Mouse (Mus musculus) thymus, postnatal 36 days (tissue): ENCODE measurements around the gene Tnr.

ENCODE experiments used
- DNase-seq, 2 experiments: peaks; one replicate each; pipeline ENCODE4 v3.0.0; 2022; ENCODE audit warnings: mixed read lengths in 2 of 2

The Tnr gene

DNA sequence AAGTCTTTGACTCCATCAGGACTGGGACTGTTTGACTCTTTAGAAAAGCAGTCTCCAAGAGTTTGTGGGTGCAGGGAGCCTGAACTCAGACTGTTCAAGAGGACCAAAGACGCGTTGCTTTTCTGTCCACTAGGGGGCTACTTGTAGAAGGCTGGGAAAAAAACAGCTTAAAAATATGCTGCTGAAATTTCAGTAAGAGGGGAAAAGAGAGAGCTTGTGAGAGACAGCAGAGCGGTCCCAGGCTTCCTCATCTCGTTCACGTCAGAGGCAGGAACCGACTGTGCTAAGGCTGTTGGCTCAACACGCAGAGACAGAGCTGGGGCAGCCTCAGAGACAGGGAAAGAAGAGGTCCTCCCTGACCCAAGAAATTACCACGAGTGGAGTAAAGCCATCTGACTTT lies at the start of gene Tnr:
Gene Tnr (plus strand): TSS at position 192 of the 400 bp plus-strand sequence.
- DNase-seq = no peak

- DNase-seq = no peak
Measured at GRCm38 (mm10) chr1:159489853-159490435, 33.6 kb upstream of the Tnr start.

GRCm38 (mm10) chr1:159492536-159492935 lies 31.0 kb upstream of the Tnr start:
- no peak for DNase-seq

GRCm38 (mm10) chr1:159493720-159494499 lies 29.7 kb upstream of the Tnr start:
- no peak for DNase-seq

DNA sequence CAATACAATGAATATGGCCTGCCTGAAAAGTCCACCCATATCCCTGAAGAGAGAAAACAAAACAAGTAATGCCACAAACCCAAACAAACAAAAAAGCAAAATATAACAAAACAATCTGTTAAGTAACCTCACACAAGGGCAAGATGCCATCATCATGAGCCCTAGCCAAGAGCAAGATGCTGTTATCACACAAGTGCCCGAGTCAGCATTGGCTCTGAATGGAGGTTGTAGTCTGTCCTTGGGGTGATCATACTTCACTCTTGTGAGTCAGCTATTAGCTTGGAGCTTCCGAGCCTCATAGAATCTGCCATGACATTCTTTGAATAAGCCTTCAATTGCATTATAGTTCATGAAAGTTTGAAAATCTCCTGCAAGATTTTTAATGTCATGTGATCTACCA lies 25.3 kb upstream of the Tnr start:
- DNase-seq = no peak

DNA sequence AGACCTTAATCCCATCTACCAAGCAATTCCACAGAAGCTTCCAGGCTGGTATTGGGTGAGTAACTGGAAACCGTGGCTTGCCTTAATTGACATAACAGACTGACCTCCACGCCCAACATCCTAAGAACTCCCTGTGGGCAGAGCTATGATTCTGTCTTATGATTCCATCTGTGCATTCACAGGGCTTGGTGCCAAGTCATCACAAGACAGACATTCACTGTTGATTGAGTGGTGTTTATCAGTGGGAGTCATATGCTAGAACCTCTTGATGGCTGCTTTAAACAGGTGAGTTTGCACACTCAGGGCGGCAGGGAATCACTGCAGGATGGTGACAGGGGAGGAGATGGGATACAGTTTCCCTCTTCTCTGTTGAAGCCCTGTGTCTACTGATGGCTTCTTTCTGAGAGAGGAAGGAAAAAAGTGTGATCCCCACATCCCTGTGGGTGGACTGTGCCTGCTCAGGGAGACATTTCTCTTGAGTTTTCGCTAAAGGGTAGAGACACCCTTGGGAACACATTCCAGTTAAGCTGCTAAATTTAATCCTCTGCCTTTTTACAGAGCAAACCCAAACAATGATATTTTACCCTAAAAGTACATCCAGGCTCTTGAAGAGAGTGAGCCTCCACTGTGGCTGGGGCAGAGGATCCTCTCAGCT lies 23.6 kb upstream of the Tnr start:
- DNase-seq = no peak

GRCm38 (mm10) chr1:159501911-159502310 lies 21.7 kb upstream of the Tnr start:
- no peak for DNase-seq

DNA sequence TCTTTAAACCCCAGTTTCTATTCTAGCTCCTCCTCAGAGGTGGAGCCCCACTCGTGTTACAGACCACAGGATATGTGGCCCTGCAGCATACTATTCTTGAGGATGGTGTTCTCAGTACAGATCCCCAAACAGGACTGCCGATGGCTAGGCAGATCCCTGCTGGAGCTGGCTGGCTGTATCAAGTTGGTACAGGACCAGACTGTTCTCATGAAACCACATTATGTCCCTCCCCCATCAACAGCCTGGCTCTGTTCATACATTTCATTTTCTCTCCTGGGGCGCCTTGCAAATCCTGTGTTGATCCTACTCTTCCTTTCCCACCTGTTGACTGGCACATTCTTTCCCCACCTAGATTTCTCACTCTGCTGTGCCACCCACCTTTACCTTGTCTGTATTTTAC lies 12.9 kb upstream of the Tnr start:
- DNase-seq = no peak

DNA sequence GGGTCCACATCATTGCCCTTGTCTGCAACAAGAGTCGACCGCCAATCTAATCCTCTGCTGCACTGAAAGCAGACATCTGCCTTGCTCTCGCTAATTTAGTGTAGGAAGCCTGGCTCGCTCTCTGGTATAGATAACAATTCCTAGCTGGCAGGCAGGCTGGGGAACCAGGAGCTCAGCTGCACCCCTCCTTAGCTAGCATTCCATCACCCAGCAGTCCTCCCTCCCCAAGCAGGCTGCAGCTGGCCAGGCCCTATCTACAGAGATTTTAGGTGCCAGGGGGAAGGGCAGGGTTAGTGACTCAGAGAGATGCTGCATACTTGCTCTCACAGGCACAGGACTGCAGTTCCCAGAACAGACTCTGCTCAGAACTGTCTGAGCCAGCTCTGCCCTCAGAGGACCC lies 5.9 kb upstream of the Tnr start:
- no peak for DNase-seq

DNA sequence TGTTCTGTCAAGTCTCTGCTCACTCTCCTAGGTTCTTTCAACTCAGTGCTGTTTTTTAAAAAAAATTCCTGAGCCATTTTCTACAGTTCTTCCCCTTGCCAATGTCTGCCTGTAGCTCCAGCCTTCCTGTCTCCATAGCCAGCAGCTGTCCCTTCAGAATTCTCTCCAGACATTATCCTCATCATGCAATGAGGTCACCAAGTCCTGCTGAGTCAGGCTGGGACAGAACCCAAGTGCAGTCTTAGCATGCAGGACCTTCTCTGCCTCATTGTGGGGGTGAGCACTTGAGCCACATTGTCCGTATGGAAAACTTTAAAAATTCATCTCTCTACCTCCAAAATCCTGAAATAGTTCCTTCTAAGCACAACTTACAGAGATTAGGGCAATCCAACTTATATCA lies 4.4 kb upstream of the Tnr start:
- DNase-seq = no peak

DNA sequence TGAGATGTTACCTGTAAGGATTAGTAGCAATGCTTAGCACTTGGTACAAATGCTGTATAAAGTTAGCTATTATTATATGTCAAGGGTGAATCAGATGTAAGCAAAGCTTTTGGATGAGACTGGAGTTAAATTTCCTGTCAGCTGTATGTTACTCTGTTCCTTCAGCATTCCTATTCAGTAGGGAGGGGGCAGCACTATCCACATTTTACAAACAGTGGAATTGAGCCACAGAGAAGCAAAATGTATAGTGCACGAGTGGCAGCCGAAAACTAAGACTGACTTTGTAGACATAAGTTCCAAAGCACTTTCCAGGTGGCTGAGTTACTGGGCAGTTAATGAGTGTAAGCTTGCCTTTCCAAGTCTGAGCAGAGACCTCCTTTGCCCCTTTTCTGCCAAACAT lies 500 bp upstream of the Tnr start:
- DNase-seq = no peak

- DNase-seq = peak; percentile 17 to 33
Measured at GRCm38 (mm10) chr1:159524051-159524549, 531 bp downstream of the Tnr start.

GRCm38 (mm10) chr1:159532841-159533569 lies 9.4 kb downstream of the Tnr start:
- no peak for DNase-seq

DNA sequence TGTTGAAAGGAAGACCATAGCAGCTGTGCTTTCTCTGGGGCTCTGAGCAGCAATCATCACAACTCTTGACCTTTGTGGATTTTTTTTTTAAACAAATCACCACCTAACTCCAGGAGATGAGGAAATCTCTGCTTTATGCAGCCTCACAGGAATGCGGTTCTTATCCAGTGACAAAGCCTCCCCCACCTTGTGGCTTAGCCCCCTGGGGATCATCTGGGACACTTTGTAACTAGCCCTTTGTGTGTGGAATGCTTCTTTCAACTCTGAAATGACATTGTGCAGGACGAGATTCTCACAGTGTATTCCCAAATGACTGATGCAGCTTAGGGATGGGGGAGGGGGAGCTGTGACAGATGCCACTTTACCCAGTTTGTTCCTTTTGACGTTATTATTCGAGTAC lies 12.0 kb downstream of the Tnr start:
- no peak for DNase-seq

GRCm38 (mm10) chr1:159537541-159537940 lies 14.0 kb downstream of the Tnr start:
- DNase-seq = no peak

GRCm38 (mm10) chr1:159538076-159538475 lies 14.5 kb downstream of the Tnr start:
- no peak for DNase-seq

DNA sequence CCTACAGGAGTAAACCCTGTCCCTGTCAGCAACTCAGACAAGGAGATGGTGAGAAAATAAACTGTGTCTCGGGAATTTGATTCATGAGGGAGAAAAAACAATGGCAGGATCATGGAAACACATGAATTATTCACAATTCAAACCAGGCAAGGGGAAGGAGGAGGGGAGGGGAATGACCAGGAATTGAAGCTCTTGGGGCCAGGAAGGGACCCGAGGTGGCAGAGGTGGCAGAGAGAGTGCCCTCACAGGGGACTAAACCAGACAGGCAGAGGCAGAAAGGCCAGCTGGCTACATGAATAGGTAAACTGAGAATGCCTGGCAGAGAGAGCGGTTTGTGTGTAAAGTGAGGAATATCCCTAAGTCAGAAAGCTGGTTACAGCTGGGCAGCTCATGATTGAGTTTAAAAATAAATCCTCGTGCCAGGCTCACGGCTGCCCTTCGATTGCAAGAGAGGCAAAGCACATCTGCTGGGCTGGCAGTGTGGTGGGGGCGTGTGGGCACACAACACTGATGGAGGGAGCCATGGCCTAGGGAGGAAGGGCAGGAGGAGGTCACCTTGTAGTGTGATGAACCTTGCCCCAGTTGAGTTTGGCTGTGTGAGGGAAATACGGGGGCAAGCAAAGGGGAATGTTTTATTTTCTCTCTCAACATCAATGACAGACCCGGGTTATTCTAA lies 22.0 kb downstream of the Tnr start:
- DNase-seq = no peak

DNA sequence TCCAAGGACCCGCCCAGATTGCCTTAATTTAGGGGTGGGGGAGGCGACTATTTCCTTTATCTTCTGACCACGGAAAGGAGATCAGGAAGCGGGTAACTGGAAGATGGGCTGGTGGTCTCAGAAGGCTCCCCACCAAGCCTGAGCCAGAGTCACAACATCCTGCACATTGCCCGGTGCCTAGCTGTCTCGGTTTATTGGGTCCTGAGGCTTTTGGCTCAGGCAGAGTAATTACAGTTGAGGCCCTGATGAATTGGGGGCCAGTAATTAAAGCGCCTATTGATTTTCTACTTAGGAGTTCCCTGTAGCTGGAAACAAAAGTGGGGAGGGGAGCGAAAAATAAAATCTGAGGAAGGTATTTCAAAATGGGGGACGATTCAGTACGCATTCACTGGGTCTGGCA lies 27.5 kb downstream of the Tnr start:
- DNase-seq = no peak

- no peak for DNase-seq
Measured at GRCm38 (mm10) chr1:159551591-159552442, 28.2 kb downstream of the Tnr start.

GRCm38 (mm10) chr1:159561616-159562015 lies 38.0 kb downstream of the Tnr start:
- DNase-seq = no peak

GRCm38 (mm10) chr1:159565129-159565528 lies 41.6 kb downstream of the Tnr start:
- no peak for DNase-seq

DNA sequence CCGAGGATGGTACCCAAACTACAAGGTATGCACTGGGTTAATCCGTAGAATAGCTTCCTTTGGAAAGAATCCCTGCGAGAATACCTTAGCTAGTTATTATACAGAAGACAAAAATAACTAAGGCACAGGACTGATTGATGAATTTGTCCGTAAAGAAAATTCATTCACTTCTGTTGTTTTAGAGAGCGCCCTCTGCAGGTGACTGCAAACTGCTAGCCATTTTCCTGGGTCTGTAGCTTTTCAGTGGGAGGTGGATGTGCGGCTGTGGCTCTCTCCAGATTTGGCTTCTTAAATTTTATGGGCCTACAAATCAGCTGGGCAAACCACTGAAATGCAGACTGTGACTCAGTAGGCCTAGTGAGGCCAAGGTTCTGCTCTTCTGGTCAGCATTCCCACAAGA lies 42.5 kb downstream of the Tnr start:
- no peak for DNase-seq
